Mouse (Mus musculus) stomach, postnatal 0 days (tissue): ENCODE measurements around the gene Ap1g2. TPM values are rescaled to one million over a fixed set of nuclear protein-coding genes. Genes with fewer than 3 reads are reported as not detected.

ENCODE experiments used
- ATAC-seq: fragments of 200-750 bp; cut with Nextera tagmentation; 2 replicates; pipeline ENCODE4 v1.8.0; 2017; ENCODE audit not compliant: low FRiP score, low TSS enrichment
- DNase-seq: peaks from one replicate; pipeline ENCODE4 v3.0.0-alpha.2; 2016; ENCODE audit warnings: low spot score
- H3K27ac ChIP-seq: fragments of 300-500 bp; sonication (generic); replicated peaks from 2 replicates; pipeline ENCODE4 v1.5.1; 2014; ENCODE audit warnings: mild to moderate bottlenecking, control low read depth
- H3K27me3 ChIP-seq: fragments of 300-500 bp; sonication (generic); 2 replicates; pipeline ENCODE4 v1.6.1; 2014; ENCODE audit warnings: low read length; ENCODE audit not compliant: control insufficient read depth, insufficient read depth
- H3K36me3 ChIP-seq: fragments of 300-500 bp; sonication (generic); 2 replicates; pipeline ENCODE4 v1.6.1; 2014; ENCODE audit warnings: low read length, mixed read lengths; ENCODE audit not compliant: control insufficient read depth, insufficient read depth
- H3K4me1 ChIP-seq: fragments of 300-500 bp; sonication (generic); replicated peaks from 2 replicates; pipeline ENCODE4 v1.6.1; 2014; ENCODE audit warnings: antibody characterized with exemption; ENCODE audit not compliant: control insufficient read depth, insufficient read depth
- H3K4me2 ChIP-seq: fragments of 300-500 bp; sonication (generic); replicated peaks from 2 replicates; pipeline ENCODE4 v1.6.1; 2014; ENCODE audit warnings: low read depth, mild to moderate bottlenecking, control low read depth, moderate library complexity
- H3K4me3 ChIP-seq: fragments of 300-500 bp; sonication (generic); 2 replicates; pipeline ENCODE4 v1.5.1; 2014; ENCODE audit warnings: low read depth, low read length, control low read depth
- H3K9ac ChIP-seq: fragments of 300-500 bp; sonication (generic); 2 replicates; pipeline ENCODE4 v1.6.1; 2014; ENCODE audit warnings: mild to moderate bottlenecking, low read length, control low read depth, mixed read lengths
- H3K9me3 ChIP-seq: fragments of 300-500 bp; sonication (generic); 2 replicates; pipeline ENCODE4 v1.6.1; 2016; ENCODE audit warnings: low read length; ENCODE audit not compliant: control insufficient read depth
- CTCF ChIP-seq: IDR thresholded peaks from 2 replicates; pipeline ENCODE4 v1.5.1; 2016; ENCODE audit warnings: antibody characterized with exemption, low read depth, mild to moderate bottlenecking, moderate library complexity
- EP300 ChIP-seq: optimal IDR thresholded peaks from 2 replicates; pipeline ENCODE3; 2016; ENCODE audit warnings: antibody characterized with exemption
- WGBS: fragments of 180-500 bp; shearing (Covaris S2); extraction: QIAGEN DNeasy Blood & Tissue Kit; methylation state at CpG from one replicate; pipeline ENCODE4 v1.1.7; 2014; 5-methylcytosine and 5-hydroxymethylcytosine counted together
- polyA plus RNA-seq: library from polyadenylated mRNA; unstranded; fragments of >200 nt; fragmentation: Nextera tagmentation; extraction: Ambion mirVana; gene quantifications from 2 replicates; pipeline ENCODE4 v1.2.1, GENCODE M21; 2015

Gene Ap1g2
- polyA plus RNA-seq, 1 experiment from 2014 or later: 26.4 TPM

DNA sequence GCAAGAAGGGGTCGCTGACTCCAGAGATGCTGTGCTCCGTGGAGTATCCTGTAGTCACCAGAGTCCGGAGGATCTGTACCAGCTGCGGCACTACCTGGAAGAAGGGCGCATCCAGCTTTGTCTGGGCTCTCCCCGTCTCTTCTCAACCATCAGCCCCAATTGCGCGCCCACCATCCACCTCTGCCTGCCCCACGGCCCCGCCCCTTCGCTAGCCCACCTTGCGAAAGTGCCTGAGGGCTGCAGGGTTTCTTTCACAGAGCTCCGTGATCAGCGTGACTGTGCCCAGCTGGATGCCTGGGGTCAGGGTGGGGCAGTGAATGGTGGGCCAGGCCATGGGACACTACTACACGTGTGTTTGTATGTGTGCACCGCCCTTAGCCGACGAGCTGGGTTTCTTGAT is 2.0 kb downstream of the Ap1g2 start:
- Histone ChIP-seq H3K27ac (no peak overlapping the region), H3K27me3 (no peaks in the 10 kb centered on the region), H3K4me3 (no peak overlapping the region), H3K9me3 (no peaks in the 10 kb centered on the region), H3K36me3 (peaks cover 4% of the 10 kb centered on the region; the same call in 1 of the 2 replicates), H3K9ac (no peak overlapping the region), H3K4me2 (no peak overlapping the region), H3K4me1 (peaks cover 1% of the 10 kb centered on the region; the same call in 1 of the 2 replicates)
- WGBS: 87% methylated on average over 18 of the region's 18 CpGs
- no peak for TF ChIP-seq CTCF
- no peak for TF ChIP-seq EP300
- DNase-seq (no peak), ATAC-seq (no peak)

DNA sequence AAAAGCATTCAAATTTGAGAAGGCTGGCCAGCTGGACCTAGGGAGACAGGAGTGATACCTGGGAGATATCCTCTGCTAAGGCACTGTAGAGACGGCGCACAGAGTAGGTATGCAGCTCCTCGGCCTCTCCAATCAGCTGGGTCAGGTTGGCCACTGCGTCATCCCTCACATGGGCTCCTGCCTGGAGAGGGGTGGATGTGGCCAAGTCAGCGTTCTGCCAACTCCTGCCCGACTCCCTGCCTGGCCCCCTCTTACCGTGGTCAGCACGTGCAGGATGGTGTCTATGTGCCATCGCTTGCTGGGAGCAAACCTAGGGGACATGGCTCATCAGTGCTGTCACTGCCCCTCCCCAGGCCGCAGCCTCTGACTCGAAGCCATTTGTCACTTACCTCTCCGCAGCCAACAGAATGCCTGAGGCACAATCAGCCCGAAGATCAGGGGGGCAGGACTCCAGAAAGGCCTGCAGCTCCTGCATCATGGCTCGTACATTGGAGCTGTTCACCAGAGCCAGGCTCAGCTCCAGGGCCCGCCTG is 4.1 kb downstream of the Ap1g2 start:
- Histone ChIP-seq H3K4me2 (no peak overlapping the region), H3K4me1 (no peaks in the 10 kb centered on the region; the same call in 1 of the 2 replicates), H3K27ac (no peak overlapping the region), H3K9me3 (no peaks in the 10 kb centered on the region), H3K36me3 (peaks cover 9% of the 10 kb centered on the region; the same call in 1 of the 2 replicates), H3K27me3 (no peaks in the 10 kb centered on the region), H3K4me3 (no peak overlapping the region), H3K9ac (no peak overlapping the region)
- TF ChIP-seq CTCF (no peak), EP300 (no peak)
- WGBS: 81% methylated on average over 15 of the region's 15 CpGs
- ATAC-seq: no peak
- no peak for DNase-seq

DNA sequence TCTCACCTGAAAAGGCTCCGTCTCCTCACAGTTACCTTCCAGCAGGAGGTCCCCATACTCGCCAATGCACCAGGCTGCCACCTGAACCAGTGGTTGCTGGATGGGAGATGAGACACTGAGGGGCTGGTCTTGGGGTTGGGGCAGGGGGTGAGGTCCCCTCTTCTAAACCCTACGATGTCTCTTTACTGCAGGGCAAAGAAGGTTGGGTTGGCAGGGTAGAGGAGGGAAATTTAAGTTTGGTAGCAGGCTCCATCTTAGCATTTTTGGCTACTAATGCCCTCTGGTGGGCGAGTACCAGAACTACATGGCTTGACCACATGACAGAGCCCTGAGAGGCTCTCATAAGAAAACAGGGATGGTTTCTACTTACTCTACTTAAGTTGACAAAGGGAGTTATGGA is 4.8 kb downstream of the Ap1g2 start:
- no peaks in the 10 kb centered on the region for H3K27me3 ChIP-seq
- TF ChIP-seq CTCF (peak; percentile 80), EP300 (no peak)
- H3K9me3 ChIP-seq: no peaks in the 10 kb centered on the region
- no peak overlapping the region for H3K4me2 ChIP-seq
- H3K9ac ChIP-seq: no peak overlapping the region
- H3K4me1 ChIP-seq: no peaks in the 10 kb centered on the region; the same call in 1 of the 2 replicates
- 51% methylated on average over 4 of the region's 4 CpGs for WGBS
- no peak overlapping the region for H3K4me3 ChIP-seq
- H3K36me3 ChIP-seq: peaks cover 9% of the 10 kb centered on the region; the same call in 1 of the 2 replicates
- DNase-seq: peak; percentile 50
- ATAC-seq: no peak
- H3K27ac ChIP-seq: no peak overlapping the region

DNA sequence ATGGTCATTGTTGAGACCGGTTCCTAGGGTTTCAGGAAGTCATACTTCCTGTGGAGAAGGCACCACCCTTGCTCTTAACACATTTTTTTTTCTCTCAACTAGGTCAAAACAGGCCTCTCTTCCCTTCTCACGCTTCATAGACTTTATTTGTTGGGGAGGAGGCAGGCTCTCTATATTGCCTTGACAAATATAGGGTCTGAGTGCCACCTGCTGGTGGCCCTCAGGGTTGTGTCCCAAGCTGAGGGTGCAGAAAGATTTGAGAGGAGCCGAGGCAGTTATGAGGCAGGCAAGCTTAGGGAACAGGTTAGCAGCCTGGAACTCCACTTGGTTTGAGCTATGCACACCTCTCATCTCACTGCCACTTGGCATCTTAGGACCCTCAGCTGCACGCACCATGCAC is 8.3 kb downstream of the Ap1g2 start:
- Histone ChIP-seq H3K4me2 (no peak overlapping the region), H3K27ac (0 out of 2 replicates have a peak overlapping the region, but pooled peaks have one; percentile 9), H3K9ac (no peak overlapping the region), H3K9me3 (no peaks in the 10 kb centered on the region), H3K36me3 (peaks cover 9% of the 10 kb centered on the region; the same call in 1 of the 2 replicates), H3K4me3 (no peak overlapping the region), H3K4me1 (peaks cover 7% of the 10 kb centered on the region), H3K27me3 (no peaks in the 10 kb centered on the region)
- ATAC-seq (0 out of 2 replicates have a peak, but pooled peaks have one; percentile 17), DNase-seq (peak; percentile 68)
- TF ChIP-seq CTCF (peak; percentile 80), EP300 (no peak)
- WGBS: 74% methylated on average over 4 of the region's 4 CpGs

DNA sequence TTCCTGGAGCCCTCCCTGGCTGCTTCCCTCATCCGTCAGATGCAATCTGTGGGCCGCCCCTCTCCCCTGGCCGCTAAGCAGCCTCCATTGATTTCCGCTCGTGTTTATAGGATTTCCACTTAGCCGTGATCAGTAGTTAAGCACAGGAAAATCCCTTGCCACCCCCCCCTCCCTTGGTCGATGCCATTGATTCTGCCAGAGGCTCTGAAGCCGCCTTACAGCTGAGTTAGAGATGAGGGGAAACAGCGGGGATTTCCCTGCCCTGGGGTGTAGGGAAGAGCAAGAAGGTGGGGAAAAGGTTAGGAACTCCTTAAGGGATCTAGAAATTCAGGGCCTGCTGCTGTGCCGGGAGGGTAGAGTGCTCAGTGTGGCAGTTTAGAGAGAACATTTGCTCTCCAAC is 8.7 kb downstream of the Ap1g2 start:
- H3K36me3 ChIP-seq: peaks cover 9% of the 10 kb centered on the region; the same call in 1 of the 2 replicates
- peak; percentile 13 for DNase-seq
- H3K4me2 ChIP-seq: no peak overlapping the region
- peaks cover 7% of the 10 kb centered on the region for H3K4me1 ChIP-seq
- TF ChIP-seq CTCF: no peak
- TF ChIP-seq EP300: no peak
- no peaks in the 10 kb centered on the region for H3K9me3 ChIP-seq
- peak overlapping the region; percentile 9; the same call in 1 of the 2 replicates for H3K27ac ChIP-seq
- ATAC-seq: no peak
- no peak overlapping the region for H3K4me3 ChIP-seq
- H3K27me3 ChIP-seq: no peaks in the 10 kb centered on the region
- 71% methylated on average over 10 of the region's 10 CpGs for WGBS
- no peak overlapping the region for H3K9ac ChIP-seq

DNA sequence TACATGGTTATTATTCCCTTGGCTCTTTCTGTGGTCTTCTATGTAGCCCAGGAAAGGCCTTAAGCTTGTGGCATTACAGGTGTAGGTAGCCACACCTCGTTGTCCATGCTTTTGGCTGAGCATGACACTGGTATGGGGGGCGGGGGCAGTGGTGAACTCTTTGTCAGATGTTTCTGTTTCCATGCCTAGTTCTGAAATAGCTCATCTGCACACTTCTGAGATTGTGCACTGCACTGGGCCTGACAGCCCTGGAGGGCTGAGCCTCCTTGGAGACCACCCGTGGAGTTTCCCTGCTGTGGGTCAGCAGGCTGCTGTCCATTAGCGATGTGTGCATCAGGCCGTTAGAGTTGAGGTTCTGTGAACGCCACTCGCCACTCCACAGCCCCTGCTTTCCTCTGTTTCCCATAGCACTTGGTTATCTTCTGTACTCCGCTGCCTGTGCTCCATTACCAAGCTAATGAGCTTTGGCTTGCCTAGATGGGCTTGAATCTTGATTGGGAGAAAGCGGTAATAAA is 9.8 kb downstream of the Ap1g2 start:
- Histone ChIP-seq H3K4me1 (peaks cover 7% of the 10 kb centered on the region), H3K4me2 (no peak overlapping the region), H3K27me3 (no peaks in the 10 kb centered on the region), H3K4me3 (no peak overlapping the region), H3K9ac (0 out of 2 replicates have a peak overlapping the region, but pooled peaks have one; percentile 4), H3K9me3 (no peaks in the 10 kb centered on the region), H3K36me3 (peaks cover 9% of the 10 kb centered on the region; the same call in 1 of the 2 replicates), H3K27ac (no peak overlapping the region)
- TF ChIP-seq CTCF (no peak), EP300 (no peak)
- DNase-seq (peak; percentile 13), ATAC-seq (no peak)
- WGBS: 63% methylated on average over 9 of the region's 9 CpGs
